Mouse (Mus musculus) B cell, adult 62 days (primary cell): ENCODE data around the gene Akna. TPM values are rescaled to one million over a fixed set of nuclear protein-coding genes. Genes with fewer than 3 reads are reported as not detected.

ENCODE experiments used
- total RNA-seq: library from RNA; stranded (reverse); gene quantifications from 4 replicates; pipeline ENCODE4 v1.2.4, GENCODE M21; 2023

The Akna gene
- total RNA-seq, result 272 to 291 TPM (median 282 TPM) in 4 replicates

GRCm38 (mm10) chr4:63403040-63403959 lies at the start of gene Akna:
TSS of gene Akna (minus strand) at chr4:63403354.

GRCm38 (mm10) chr4:63362150-63362549 lies 41.0 kb downstream of the Akna start, which contains the start of gene Orm2:
TSS of gene Orm2 (plus strand) at chr4:63362449.

GRCm38 (mm10) chr4:63355877-63356665 lies 47.1 kb downstream of the Akna start, which contains the start of gene Orm3:
TSS of gene Orm3 (plus strand) at chr4:63356162.

GRCm38 (mm10) chr4:63344295-63344694 lies 58.9 kb downstream of the Akna start, which contains the start of gene Orm1:
TSS of gene Orm1 (plus strand) at chr4:63344560.

Other genes with a start within 250 kb of the Akna start
- gene Ambp, start 248.6 kb downstream of the Akna start, total RNA-seq, result not detected in 4 replicates
- not detected in 4 replicates for gene Kif12, start 231.2 kb downstream of the Akna start, total RNA-seq
- 7.1 to 9.0 TPM (median 7.7 TPM) in 4 replicates for gene Col27a1, start 189.3 kb downstream of the Akna start, total RNA-seq
- not detected in 4 replicates for gene Orm1, start 58.8 kb downstream of the Akna start, total RNA-seq
- gene Orm3, start 47.2 kb downstream of the Akna start, total RNA-seq, result not detected in 4 replicates
- gene Orm2, start 40.9 kb downstream of the Akna start, total RNA-seq, result not detected in 4 replicates
- gene Whrn, start 92.6 kb upstream of the Akna start, total RNA-seq, result 67.4 to 82.1 TPM (median 77.3 TPM) in 4 replicates
- gene Atp6v1g1, start 141.4 kb upstream of the Akna start, total RNA-seq, result 69.4 to 76.9 TPM (median 71.3 TPM) in 4 replicates
- gene Tmem268, start 155.4 kb upstream of the Akna start, total RNA-seq, result 18.1 to 26.2 TPM (median 19.2 TPM) in 4 replicates
- not detected in 4 replicates for gene Gm11213, start 201.9 kb upstream of the Akna start, total RNA-seq
- not detected in 4 replicates for gene Tex48, start 219.1 kb upstream of the Akna start, total RNA-seq